Mouse (Mus musculus) forebrain, postnatal 0 days (tissue): ENCODE data around the gene Mdh1. TPM values are rescaled to one million over a fixed set of nuclear protein-coding genes. Genes with fewer than 3 reads are reported as not detected.

ENCODE experiments used
- ATAC-seq: fragments of 200-750 bp; cut with Nextera tagmentation; 2 replicates; pipeline ENCODE4 v1.8.0; 2017; ENCODE audit warnings: mild to moderate bottlenecking, moderate library complexity
- DNase-seq: peaks from one replicate; pipeline ENCODE4 v3.0.0-alpha.2; 2015
- H3K27ac ChIP-seq: fragments of 300-500 bp; sonication (generic); 2 replicates; pipeline ENCODE4 v1.5.1; 2014; ENCODE audit warnings: low read depth, mild to moderate bottlenecking, antibody characterized with exemption, low read length, moderate library complexity, mixed read lengths
- H3K27me3 ChIP-seq: fragments of 300-500 bp; sonication (generic); 2 replicates; pipeline ENCODE4 v1.6.1; 2014; ENCODE audit warnings: mild to moderate bottlenecking, low read length, mixed read lengths; ENCODE audit not compliant: insufficient read depth
- H3K36me3 ChIP-seq: fragments of 300-500 bp; sonication (generic); 2 replicates; pipeline ENCODE4 v1.6.1; 2014; ENCODE audit warnings: mild to moderate bottlenecking, moderate library complexity; ENCODE audit not compliant: insufficient read depth
- H3K4me1 ChIP-seq: fragments of 300-500 bp; sonication (generic); 2 replicates; pipeline ENCODE4 v1.6.1; 2014; ENCODE audit warnings: antibody characterized with exemption; ENCODE audit not compliant: insufficient read depth
- H3K4me2 ChIP-seq: fragments of 300-500 bp; sonication (generic); 2 replicates; pipeline ENCODE4 v1.6.1; 2014; ENCODE audit warnings: low read depth, mild to moderate bottlenecking, moderate library complexity
- H3K4me3 ChIP-seq: fragments of 300-500 bp; sonication (generic); 2 replicates; pipeline ENCODE4 v1.5.1; 2014; ENCODE audit warnings: low read depth, low read length, mixed read lengths
- H3K9ac ChIP-seq: fragments of 300-500 bp; sonication (generic); 2 replicates; pipeline ENCODE4 v1.6.1; 2014; ENCODE audit warnings: mild to moderate bottlenecking
- H3K9me3 ChIP-seq: fragments of 300-500 bp; sonication (generic); 2 replicates; pipeline ENCODE4 v1.6.1; 2016; ENCODE audit warnings: low read length
- CTCF ChIP-seq: sonication (generic); IDR thresholded peaks from 2 replicates; pipeline ENCODE4 v1.5.1; 2016; ENCODE audit warnings: antibody characterized with exemption, control low read depth, low read depth
- WGBS: fragments of 180-500 bp; shearing (Covaris S2); extraction: QIAGEN DNeasy Blood & Tissue Kit; methylation state at CpG from one replicate; pipeline ENCODE4 v1.1.7; 2014; 5-methylcytosine and 5-hydroxymethylcytosine counted together
- polyA plus RNA-seq: library from polyadenylated mRNA; unstranded; fragments of >200 nt; fragmentation: Nextera tagmentation; extraction: Ambion mirVana; gene quantifications from 2 replicates; pipeline ENCODE4 v1.2.1, GENCODE M21; 2015
- total RNA-seq: library from RNA; depleted of rRNA; stranded (reverse); fragments of >200 nt; gene quantifications from 2 replicates; pipeline ENCODE4 v1.2.3, GENCODE M21; 2014

The Mdh1 gene
- total and polyA plus RNA-seq, 2 experiments from 2014 or later, result 291 to 557 TPM

DNA sequence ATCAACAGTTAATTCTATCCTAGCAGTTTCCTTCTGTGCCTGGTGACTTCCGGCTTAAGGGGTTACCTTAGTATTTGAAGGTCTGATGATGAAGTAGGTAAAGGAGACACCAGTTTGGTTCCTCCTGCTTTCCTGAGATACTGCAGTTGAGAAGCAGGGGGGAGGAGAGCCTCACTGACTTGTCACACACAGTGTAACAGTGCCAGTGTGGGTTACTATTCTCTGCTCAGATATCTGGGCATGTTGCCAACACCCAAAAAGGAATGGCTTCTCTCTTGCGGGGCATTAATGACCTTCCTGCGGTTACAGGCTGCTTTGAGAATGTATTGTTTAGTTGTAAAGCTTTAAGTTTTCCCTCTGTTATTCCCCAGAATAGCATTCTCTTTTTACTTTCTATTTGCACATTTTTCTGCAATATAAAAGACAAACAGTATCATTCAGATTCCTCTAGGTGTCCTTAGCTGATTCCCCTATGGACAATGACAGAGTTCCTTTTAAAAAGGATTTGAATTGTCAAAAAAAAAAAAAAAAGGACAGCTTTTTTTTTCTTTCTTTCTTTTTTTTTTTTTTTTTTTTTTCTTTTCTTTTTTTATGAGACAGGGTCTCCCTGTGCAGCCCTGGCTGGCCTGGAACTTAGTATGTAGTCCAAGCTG is 2.6 kb downstream of the Mdh1 start:
- H3K4me3 ChIP-seq, result no peak overlapping the region
- no peak overlapping the region for H3K27ac ChIP-seq
- no peak overlapping the region for H3K9ac ChIP-seq
- H3K4me1 ChIP-seq, result peaks cover 20% of the 10 kb centered on the region
- no peak for ATAC-seq
- no peaks in the 10 kb centered on the region for H3K9me3 ChIP-seq
- TF ChIP-seq CTCF, result no peak
- no peaks in the 10 kb centered on the region for H3K27me3 ChIP-seq
- peaks cover 16% of the 10 kb centered on the region for H3K36me3 ChIP-seq
- 22% methylated on average over 3 of the region's 3 CpGs for WGBS
- DNase-seq, result peak; percentile 41
- H3K4me2 ChIP-seq, result peak overlapping the region; percentile 8; the same call in 1 of the 2 replicates

DNA sequence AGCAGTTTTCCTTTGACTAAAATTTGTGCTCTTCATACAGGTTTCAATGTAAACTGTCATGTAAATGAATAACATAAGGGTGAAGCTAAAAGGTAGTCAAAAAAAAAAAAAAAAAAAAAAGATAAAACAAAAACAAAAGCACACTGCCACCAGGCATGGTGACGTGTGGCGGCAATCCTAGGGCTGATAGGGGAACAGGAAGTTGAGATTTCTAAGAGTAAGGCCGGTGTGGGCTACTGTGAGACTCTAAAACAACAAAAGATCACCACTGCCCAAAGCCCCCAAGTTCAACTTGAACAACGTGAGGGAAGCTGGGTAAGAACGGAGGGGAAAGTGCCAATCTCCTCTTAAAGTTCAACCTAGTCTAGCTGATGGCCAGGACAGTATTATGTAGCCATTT is 3.2 kb downstream of the Mdh1 start:
- no peak for TF ChIP-seq CTCF
- no peak overlapping the region for H3K27ac ChIP-seq
- 55% methylated on average over 5 of the region's 5 CpGs for WGBS
- DNase-seq, result no peak
- no peaks in the 10 kb centered on the region for H3K9me3 ChIP-seq
- ATAC-seq, result no peak
- H3K27me3 ChIP-seq, result no peaks in the 10 kb centered on the region
- peaks cover 20% of the 10 kb centered on the region for H3K4me1 ChIP-seq
- H3K36me3 ChIP-seq, result peaks cover 17% of the 10 kb centered on the region
- no peak overlapping the region for H3K4me3 ChIP-seq
- no peak overlapping the region for H3K9ac ChIP-seq
- peak overlapping the region; percentile 8; the same call in 1 of the 2 replicates for H3K4me2 ChIP-seq

DNA sequence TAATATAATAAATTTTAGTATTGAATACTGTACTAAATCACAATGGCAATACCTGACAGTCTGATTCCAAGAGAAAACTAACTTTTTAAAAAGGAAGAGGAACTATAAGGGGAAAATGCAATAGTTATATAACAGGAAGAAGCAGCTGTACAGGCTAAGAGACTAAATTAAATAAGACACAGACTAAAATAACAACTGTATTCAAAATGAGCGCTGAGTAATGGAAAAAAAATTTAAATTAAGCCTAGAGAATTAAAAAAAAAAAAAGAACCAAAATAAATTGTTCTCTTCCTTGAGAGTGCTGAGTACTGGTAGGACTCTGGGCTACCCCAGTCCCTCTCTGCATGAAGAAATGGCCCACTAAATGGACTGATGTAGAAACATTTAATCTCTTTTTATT is 4.4 kb downstream of the Mdh1 start:
- peaks cover 20% of the 10 kb centered on the region for H3K4me1 ChIP-seq
- no peak overlapping the region for H3K4me3 ChIP-seq
- H3K27ac ChIP-seq, result no peak overlapping the region
- no peaks in the 10 kb centered on the region for H3K27me3 ChIP-seq
- no peak overlapping the region for H3K9ac ChIP-seq
- no peaks in the 10 kb centered on the region for H3K9me3 ChIP-seq
- DNase-seq (no peak), ATAC-seq (no peak)
- WGBS, result 94% methylated on average over 1 of the region's 1 CpGs
- TF ChIP-seq CTCF, result no peak
- H3K36me3 ChIP-seq, result peaks cover 22% of the 10 kb centered on the region
- no peak overlapping the region for H3K4me2 ChIP-seq

DNA sequence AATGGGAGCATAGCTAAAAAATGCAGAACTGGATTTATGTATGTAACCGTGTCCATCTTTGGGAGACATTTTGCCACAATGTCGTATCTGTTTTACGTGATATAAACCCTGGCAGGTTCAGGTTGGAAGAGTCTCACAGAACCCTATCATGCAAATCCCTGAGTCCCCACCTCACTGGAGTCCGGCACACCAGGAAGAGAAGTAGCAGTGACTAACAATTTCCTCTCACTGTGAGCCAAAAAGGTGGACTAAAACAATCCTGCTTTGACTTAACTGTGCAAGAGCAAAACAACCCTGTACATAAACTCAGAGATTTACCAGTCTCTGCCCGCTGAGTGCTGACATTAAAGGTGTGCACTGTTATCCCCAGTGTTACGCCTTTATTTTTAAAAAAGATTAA is 5.2 kb downstream of the Mdh1 start:
- TF ChIP-seq CTCF, result no peak
- no peak for DNase-seq
- no peak overlapping the region for H3K27ac ChIP-seq
- H3K4me1 ChIP-seq, result peaks cover 20% of the 10 kb centered on the region
- H3K4me3 ChIP-seq, result no peak overlapping the region
- peaks cover 22% of the 10 kb centered on the region for H3K36me3 ChIP-seq
- 93% methylated on average over 6 of the region's 6 CpGs for whole genome bisulfite sequencing
- ATAC-seq, result no peak
- H3K27me3 ChIP-seq, result no peaks in the 10 kb centered on the region
- H3K4me2 ChIP-seq, result no peak overlapping the region
- no peak overlapping the region for H3K9ac ChIP-seq
- H3K9me3 ChIP-seq, result no peaks in the 10 kb centered on the region

DNA sequence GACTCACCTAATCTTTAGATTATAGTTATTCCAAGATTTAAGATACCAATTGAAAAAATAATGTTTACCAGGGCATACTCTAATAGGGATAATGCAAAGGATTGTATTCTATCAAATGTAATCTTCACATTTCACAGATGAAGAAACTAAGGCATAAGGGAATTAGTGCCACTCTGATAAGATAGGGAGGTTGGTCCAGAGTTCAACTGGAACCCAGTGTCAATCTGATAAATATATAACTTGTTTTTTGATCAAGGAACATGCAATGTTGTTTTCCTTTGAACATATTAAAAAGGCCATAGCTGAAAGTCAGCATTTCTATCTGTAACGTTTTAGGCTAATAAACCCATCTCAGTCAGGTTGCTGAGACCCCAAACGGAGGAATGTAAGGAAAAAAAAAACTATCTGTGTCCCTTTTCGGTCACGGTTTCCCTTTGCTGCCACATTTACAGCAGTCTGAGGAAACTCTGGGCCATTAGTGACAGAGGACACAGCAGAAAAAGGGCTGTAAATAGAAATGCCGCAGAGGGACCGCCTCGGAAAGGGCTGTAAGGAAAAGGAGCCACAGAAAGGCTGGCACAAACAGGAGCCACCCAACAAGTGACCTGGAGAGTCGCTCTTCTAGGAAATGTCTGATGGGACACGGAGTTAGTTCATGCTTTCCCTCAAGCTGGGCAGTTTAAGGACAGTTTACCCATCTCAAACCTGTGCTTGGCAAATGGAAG is 7.3 kb downstream of the Mdh1 start:
- ATAC-seq (no peak), DNase-seq (no peak)
- no peaks in the 10 kb centered on the region for H3K9me3 ChIP-seq
- no peak overlapping the region for H3K4me3 ChIP-seq
- H3K4me2 ChIP-seq, result no peak overlapping the region
- 93% methylated on average over 9 of the region's 9 CpGs for WGBS
- no peak overlapping the region for H3K9ac ChIP-seq
- peaks cover 38% of the 10 kb centered on the region for H3K36me3 ChIP-seq
- no peak for TF ChIP-seq CTCF
- H3K27ac ChIP-seq, result no peak overlapping the region
- peaks cover 11% of the 10 kb centered on the region for H3K4me1 ChIP-seq
- no peaks in the 10 kb centered on the region for H3K27me3 ChIP-seq

DNA sequence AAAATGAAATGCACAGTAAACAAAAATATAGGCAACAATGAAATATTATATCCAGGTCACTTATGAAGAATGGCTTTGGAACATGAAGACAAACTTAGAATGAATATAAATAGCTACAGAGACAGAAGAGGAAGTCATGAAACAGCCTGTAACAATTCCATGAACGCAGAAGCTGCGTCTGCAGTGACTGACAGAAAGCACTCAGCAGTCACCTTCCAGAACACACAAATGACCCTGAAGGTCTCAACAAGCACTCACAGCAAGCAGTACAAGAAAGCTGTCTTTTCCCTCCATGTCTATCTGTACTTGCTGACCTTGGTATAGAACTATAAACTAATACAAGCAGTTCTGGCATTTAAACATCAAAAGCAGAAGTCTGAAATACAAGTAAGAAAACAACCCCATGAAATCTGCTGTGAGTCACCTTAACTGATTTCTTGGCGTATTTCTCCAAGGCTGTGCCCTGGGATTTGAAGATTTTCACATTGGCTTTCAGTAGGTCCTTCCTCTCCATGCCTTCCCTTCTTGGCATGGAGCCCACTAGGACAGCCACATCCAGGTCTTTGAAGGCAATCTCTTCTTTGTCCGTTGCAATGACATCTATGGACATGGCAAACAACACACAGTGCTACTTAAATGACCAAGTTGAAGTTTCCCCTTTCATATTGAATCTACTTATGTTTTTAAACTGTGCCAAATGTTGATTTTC is 8.4 kb downstream of the Mdh1 start:
- WGBS, result 78% methylated on average over 4 of the region's 4 CpGs
- H3K36me3 ChIP-seq, result peaks cover 49% of the 10 kb centered on the region
- H3K4me3 ChIP-seq, result no peak overlapping the region
- no peak for TF ChIP-seq CTCF
- peaks cover 3% of the 10 kb centered on the region; the same call in 1 of the 2 replicates for H3K4me1 ChIP-seq
- no peak for DNase-seq
- H3K27me3 ChIP-seq, result no peaks in the 10 kb centered on the region
- no peak overlapping the region for H3K27ac ChIP-seq
- no peak for ATAC-seq
- no peak overlapping the region for H3K9ac ChIP-seq
- H3K4me2 ChIP-seq, result no peak overlapping the region
- H3K9me3 ChIP-seq, result no peaks in the 10 kb centered on the region

DNA sequence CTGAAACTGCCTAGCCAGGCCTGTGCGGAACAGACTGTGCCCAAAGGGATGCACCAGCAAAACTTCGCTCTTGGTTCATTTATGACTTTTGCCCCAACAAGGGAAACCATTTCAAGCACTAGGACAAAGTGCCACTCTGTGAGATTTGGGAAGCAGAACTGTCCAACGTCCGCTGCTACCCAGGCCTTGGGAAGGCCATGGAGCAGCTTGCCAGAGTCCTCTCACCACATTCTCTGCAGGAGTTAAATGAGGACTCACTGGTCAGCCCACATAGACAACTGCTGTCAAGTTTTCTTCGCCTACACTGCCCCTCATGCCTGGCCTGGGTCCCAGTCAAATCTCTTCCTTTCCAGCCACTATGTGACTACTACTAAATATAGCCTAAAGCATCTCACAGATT is 10.8 kb downstream of the Mdh1 start:
- Histone ChIP-seq H3K4me3 (no peak overlapping the region), H3K27me3 (no peaks in the 10 kb centered on the region), H3K4me1 (no peaks in the 10 kb centered on the region), H3K9me3 (no peaks in the 10 kb centered on the region), H3K36me3 (peaks cover 62% of the 10 kb centered on the region), H3K27ac (no peak overlapping the region), H3K9ac (no peak overlapping the region), H3K4me2 (no peak overlapping the region)
- WGBS, result 90% methylated on average over 5 of the region's 5 CpGs
- DNase-seq (no peak), ATAC-seq (no peak)
- TF ChIP-seq CTCF, result no peak
